Mouse (Mus musculus) heart, embryonic 12.5 days (tissue): ENCODE results near the gene Ubtd2. TPM values are rescaled to one million over a fixed set of nuclear protein-coding genes. Genes with fewer than 3 reads are reported as not detected.
A peak's percentile ranks its signal among the peaks of the same experiment; 100 is the strongest.
"Not testable (repeated sequence)": the region's sequence is repeated elsewhere in the genome, so short reads cannot be mapped to it uniquely, and the experiment has no call there.

Experiments
- ATAC-seq: fragments of 200-750 bp; cut with Nextera tagmentation; 2 replicates; pipeline ENCODE4 v1.8.0; 2017; ENCODE audit warnings: moderate TSS enrichment, moderate library complexity; ENCODE audit not compliant: insufficient number of reproducible peaks, low FRiP score
- H3K27ac ChIP-seq: fragments of 300-500 bp; sonication (generic); 2 replicates; pipeline ENCODE4 v1.5.1; 2016; ENCODE audit warnings: mild to moderate bottlenecking, moderate library complexity; ENCODE audit not compliant: poor library complexity, severe bottlenecking
- H3K27me3 ChIP-seq: fragments of 300-500 bp; sonication (generic); replicated peaks from 2 replicates; pipeline ENCODE4 v1.6.1; 2016; ENCODE audit warnings: mild to moderate bottlenecking, moderate library complexity
- H3K36me3 ChIP-seq: fragments of 300-500 bp; sonication (generic); 2 replicates; pipeline ENCODE4 v1.6.1; 2016; ENCODE audit warnings: mild to moderate bottlenecking, moderate library complexity
- H3K4me1 ChIP-seq: fragments of 300-500 bp; sonication (generic); replicated peaks from 2 replicates; pipeline ENCODE4 v1.6.1; 2016; ENCODE audit warnings: mild to moderate bottlenecking
- H3K4me2 ChIP-seq: fragments of 300-500 bp; sonication (generic); 2 replicates; pipeline ENCODE4 v1.6.1; 2016; ENCODE audit warnings: mild to moderate bottlenecking, moderate library complexity
- H3K4me3 ChIP-seq: fragments of 300-500 bp; sonication (generic); 2 replicates; pipeline ENCODE4 v1.5.1; 2016; ENCODE audit warnings: mild to moderate bottlenecking
- H3K9ac ChIP-seq: fragments of 300-500 bp; sonication (generic); 2 replicates; pipeline ENCODE4 v1.6.1; 2016; ENCODE audit warnings: mild to moderate bottlenecking, moderate library complexity
- H3K9me3 ChIP-seq: fragments of 300-500 bp; sonication (generic); replicated peaks from 2 replicates; pipeline ENCODE4 v1.6.1; 2016; ENCODE audit warnings: mild to moderate bottlenecking, moderate library complexity
- WGBS: fragments of 180-500 bp; shearing (Covaris S2); methylation state at CpG from one replicate; pipeline ENCODE4 v1.1.7; 2016; 5-methylcytosine and 5-hydroxymethylcytosine counted together
- polyA plus RNA-seq: library from polyadenylated mRNA; unstranded; fragments of >200 nt; fragmentation: Nextera tagmentation; extraction: Ambion mirVana; gene quantifications from 2 replicates; pipeline ENCODE4 v1.2.1, GENCODE M21; 2016

Gene Ubtd2
- polyA plus RNA-seq, 1 experiment from 2014 or later = 34.8 TPM

GRCm38 (mm10) chr11:32495283-32495682, 40.1 kb downstream of the Ubtd2 start:
- ATAC-seq = no peak
- Histone ChIP-seq H3K36me3 (peaks cover 10% of the 10 kb centered on the region), H3K27ac (no peak overlapping the region), H3K4me3 (no peak overlapping the region), H3K4me2 (no peak overlapping the region), H3K9me3 (no peaks in the 10 kb centered on the region), H3K4me1 (peaks cover 4% of the 10 kb centered on the region; the same call in 1 of the 2 replicates), H3K9ac (no peak overlapping the region), H3K27me3 (no peaks in the 10 kb centered on the region)
- WGBS = 82% methylated on average over 2 of the region's 2 CpGs

GRCm38 (mm10) chr11:32498757-32499535, 43.8 kb downstream of the Ubtd2 start:
- WGBS = 81% methylated on average over 7 of the region's 7 CpGs

GRCm38 (mm10) chr11:32499931-32500330, 44.8 kb downstream of the Ubtd2 start:
- Histone ChIP-seq H3K9me3 (no peaks in the 10 kb centered on the region), H3K4me1 (0 out of 2 replicates have a peak, but pooled peaks cover under 1% of the 10 kb centered on the region), H3K4me3 (no peak overlapping the region), H3K27ac (no peak overlapping the region), H3K9ac (no peak overlapping the region), H3K4me2 (no peak overlapping the region), H3K27me3 (no peaks in the 10 kb centered on the region), H3K36me3 (peaks cover 18% of the 10 kb centered on the region)
- 93% methylated on average over 4 of the region's 4 CpGs for WGBS
- ATAC-seq = no peak

More at GRCm38 (mm10) chr11:32498757-32499535, 43.8 kb downstream of the Ubtd2 start:
- H3K27me3 ChIP-seq = no peaks in the 10 kb centered on the region
- ATAC-seq = no peak
- no peak overlapping the region for H3K9ac ChIP-seq
- peaks cover 16% of the 10 kb centered on the region for H3K36me3 ChIP-seq
- no peaks in the 10 kb centered on the region for H3K4me1 ChIP-seq
- no peak overlapping the region for H3K4me3 ChIP-seq
- no peaks in the 10 kb centered on the region for H3K9me3 ChIP-seq
- no peak overlapping the region for H3K27ac ChIP-seq
- no peak overlapping the region for H3K4me2 ChIP-seq

- ATAC-seq = no peak
- Histone ChIP-seq H3K9me3 (no peaks in the 10 kb centered on the region), H3K4me3 (no peak overlapping the region), H3K27me3 (no peaks in the 10 kb centered on the region), H3K9ac (no peak overlapping the region), H3K36me3 (peaks cover 18% of the 10 kb centered on the region), H3K27ac (no peak overlapping the region), H3K4me2 (no peak overlapping the region), H3K4me1 (peaks cover 6% of the 10 kb centered on the region; the same call in 1 of the 2 replicates)
- 93% methylated on average over 2 of the region's 2 CpGs for WGBS
Observed at GRCm38 (mm10) chr11:32503711-32504110, 48.5 kb downstream of the Ubtd2 start.

- no peaks in the 10 kb centered on the region for H3K27me3 ChIP-seq
- H3K4me3 ChIP-seq = no peak overlapping the region
- H3K9ac ChIP-seq = 0 out of 2 replicates have a peak overlapping the region, but pooled peaks have one; percentile 11
- H3K4me2 ChIP-seq = no peak overlapping the region
- WGBS = 63% methylated on average over 7 of the region's 7 CpGs
- no peak for ATAC-seq
- peaks cover 6% of the 10 kb centered on the region; the same call in 1 of the 2 replicates for H3K4me1 ChIP-seq
- H3K27ac ChIP-seq = no peak overlapping the region
- H3K36me3 ChIP-seq = peaks cover 8% of the 10 kb centered on the region; the same call in 1 of the 2 replicates
- no peaks in the 10 kb centered on the region for H3K9me3 ChIP-seq
Observed at GRCm38 (mm10) chr11:32505091-32505739, 50.0 kb downstream of the Ubtd2 start.

DNA sequence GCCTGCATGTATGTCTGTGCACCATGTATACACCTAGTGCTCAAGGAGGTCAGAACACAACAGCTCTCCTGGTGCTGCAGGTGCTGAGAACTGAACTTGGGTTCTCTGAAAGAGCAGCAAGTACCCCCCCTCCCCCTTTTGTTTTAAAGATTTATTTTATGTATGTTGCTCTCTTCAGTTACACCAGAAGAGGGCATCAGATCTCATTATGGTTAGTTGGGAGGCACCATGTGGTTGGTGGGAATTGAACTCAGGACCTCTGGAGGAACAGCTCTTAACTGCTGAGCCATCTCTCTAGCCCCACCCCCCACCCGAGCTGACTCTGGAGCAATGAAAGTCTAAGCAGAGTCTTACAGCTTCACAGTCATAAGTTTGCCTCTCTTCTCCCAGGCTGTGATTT, 55.8 kb downstream of the Ubtd2 start:
- Histone ChIP-seq H3K27ac (no peak overlapping the region), H3K36me3 (peaks cover 3% of the 10 kb centered on the region), H3K4me3 (no peak overlapping the region), H3K9me3 (no peaks in the 10 kb centered on the region), H3K4me1 (peaks cover 5% of the 10 kb centered on the region; the same call in 1 of the 2 replicates), H3K27me3 (no peaks in the 10 kb centered on the region), H3K9ac (no peak overlapping the region), H3K4me2 (no peak overlapping the region)
- no peak for ATAC-seq
- 67% methylated on average over 1 of the region's 1 CpGs for WGBS

- not testable (repeated sequence) for ATAC-seq, H3K27me3 ChIP-seq, H3K27ac ChIP-seq, H3K9me3 ChIP-seq, H3K4me3 ChIP-seq, H3K4me1 ChIP-seq, H3K4me2 ChIP-seq, H3K9ac ChIP-seq
- peaks cover 23% of the 10 kb centered on the region for H3K36me3 ChIP-seq
- WGBS = 85% methylated on average over 5 of the region's 5 CpGs
Observed at GRCm38 (mm10) chr11:32514853-32515252, 59.7 kb downstream of the Ubtd2 start.

GRCm38 (mm10) chr11:32516091-32516490, 60.9 kb downstream of the Ubtd2 start:
- no peaks in the 10 kb centered on the region for H3K9me3 ChIP-seq
- H3K27ac ChIP-seq = no peak overlapping the region
- 87% methylated on average over 12 of the region's 12 CpGs for WGBS
- no peak overlapping the region for H3K4me2 ChIP-seq
- no peak for ATAC-seq
- peaks cover 5% of the 10 kb centered on the region; the same call in 1 of the 2 replicates for H3K4me1 ChIP-seq
- no peak overlapping the region for H3K4me3 ChIP-seq
- peaks cover 30% of the 10 kb centered on the region for H3K36me3 ChIP-seq
- H3K9ac ChIP-seq = no peak overlapping the region
- H3K27me3 ChIP-seq = no peaks in the 10 kb centered on the region

GRCm38 (mm10) chr11:32516916-32517712, 61.9 kb downstream of the Ubtd2 start:
- no peak overlapping the region for H3K9ac ChIP-seq
- no peak overlapping the region for H3K27ac ChIP-seq
- ATAC-seq = no peak
- no peaks in the 10 kb centered on the region for H3K27me3 ChIP-seq
- no peaks in the 10 kb centered on the region for H3K4me1 ChIP-seq
- no peaks in the 10 kb centered on the region for H3K9me3 ChIP-seq
- H3K4me3 ChIP-seq = no peak overlapping the region
- peaks cover 30% of the 10 kb centered on the region for H3K36me3 ChIP-seq
- WGBS = 79% methylated on average over 8 of the region's 8 CpGs
- no peak overlapping the region for H3K4me2 ChIP-seq

GRCm38 (mm10) chr11:32518770-32519169, 63.6 kb downstream of the Ubtd2 start:
- H3K4me1 ChIP-seq = no peaks in the 10 kb centered on the region
- no peak for ATAC-seq
- no peak overlapping the region for H3K4me2 ChIP-seq
- no peaks in the 10 kb centered on the region for H3K9me3 ChIP-seq
- no peak overlapping the region for H3K27ac ChIP-seq
- no peaks in the 10 kb centered on the region for H3K27me3 ChIP-seq
- no peak overlapping the region for H3K4me3 ChIP-seq
- no peak overlapping the region for H3K9ac ChIP-seq
- peaks cover 34% of the 10 kb centered on the region for H3K36me3 ChIP-seq
- 82% methylated on average over 4 of the region's 4 CpGs for WGBS

DNA sequence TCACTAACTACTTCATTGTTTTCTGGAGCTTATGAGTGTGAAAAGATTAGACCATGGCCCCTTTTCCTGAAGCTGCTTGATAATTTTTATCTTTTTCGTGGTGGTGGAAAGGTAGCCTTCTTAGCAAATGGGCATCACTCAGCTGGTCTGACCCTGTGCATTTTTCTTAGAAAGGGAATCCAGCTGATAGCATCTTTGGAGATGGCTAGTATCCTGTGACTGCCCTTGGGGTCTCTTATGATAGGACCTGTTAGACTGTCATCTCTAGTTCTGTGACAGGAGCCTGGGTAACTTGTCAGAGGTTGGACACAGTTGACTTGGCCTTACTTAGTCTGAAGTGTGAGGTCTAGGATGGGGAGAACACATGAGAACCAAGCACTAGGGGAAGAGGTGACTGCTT, 64.2 kb downstream of the Ubtd2 start:
- no peak for ATAC-seq
- Histone ChIP-seq H3K9ac (no peak overlapping the region), H3K36me3 (peaks cover 38% of the 10 kb centered on the region), H3K9me3 (no peaks in the 10 kb centered on the region), H3K4me1 (no peaks in the 10 kb centered on the region), H3K27me3 (no peaks in the 10 kb centered on the region), H3K4me3 (no peak overlapping the region), H3K27ac (no peak overlapping the region), H3K4me2 (no peak overlapping the region)
- WGBS = 70% methylated on average over 1 of the region's 1 CpGs
